Mouse (Mus musculus) stomach, postnatal 0 days (tissue): ENCODE measurements at regions not wholly inside any gene's neighbourhood (a gene's known extent, or its start where the extent isn't known, plus 50 kb on each side); places are given as distances from the start of the nearest gene placed in this dataset.

Experiments used
- CTCF ChIP-seq: IDR thresholded peaks from 2 replicates; pipeline ENCODE4 v1.5.1; 2016; ENCODE audit warnings: antibody characterized with exemption, low read depth, mild to moderate bottlenecking, moderate library complexity
- EP300 ChIP-seq: optimal IDR thresholded peaks from 2 replicates; pipeline ENCODE3; 2016; ENCODE audit warnings: antibody characterized with exemption

DNA sequence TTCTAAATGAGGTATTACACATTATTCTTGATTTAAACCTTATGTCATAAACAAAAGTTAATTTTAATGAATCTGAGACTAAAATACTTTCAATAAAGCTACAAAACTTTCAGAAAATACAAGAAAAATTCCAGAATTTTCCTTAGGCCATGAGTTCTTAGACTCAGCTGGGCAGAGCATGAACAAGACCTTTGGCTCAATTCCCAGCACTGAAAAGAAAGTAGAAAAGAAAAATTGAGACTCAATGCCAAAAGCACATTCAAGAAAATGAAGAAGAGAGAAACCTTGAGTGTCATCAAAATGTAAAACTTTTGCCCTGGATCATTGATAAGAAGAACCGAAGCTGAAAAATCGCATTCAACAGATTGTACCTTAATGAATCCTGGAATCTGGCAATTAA lies 137.8 kb upstream of the Gm9747 start:
- TF ChIP-seq CTCF (no peak), EP300 (no peak)
